Mouse (Mus musculus): ENCODE results near the gene Il6. TPM values are rescaled to one million over a fixed set of nuclear protein-coding genes. Genes with fewer than 3 reads are reported as not detected.
"Not testable (repeated sequence)": the region's sequence is repeated elsewhere in the genome, so short reads cannot be mapped to it uniquely, and the experiment has no call there.

The Il6 gene
- total RNA-seq, 2 experiments from 2014 or later: not detected

DNA sequence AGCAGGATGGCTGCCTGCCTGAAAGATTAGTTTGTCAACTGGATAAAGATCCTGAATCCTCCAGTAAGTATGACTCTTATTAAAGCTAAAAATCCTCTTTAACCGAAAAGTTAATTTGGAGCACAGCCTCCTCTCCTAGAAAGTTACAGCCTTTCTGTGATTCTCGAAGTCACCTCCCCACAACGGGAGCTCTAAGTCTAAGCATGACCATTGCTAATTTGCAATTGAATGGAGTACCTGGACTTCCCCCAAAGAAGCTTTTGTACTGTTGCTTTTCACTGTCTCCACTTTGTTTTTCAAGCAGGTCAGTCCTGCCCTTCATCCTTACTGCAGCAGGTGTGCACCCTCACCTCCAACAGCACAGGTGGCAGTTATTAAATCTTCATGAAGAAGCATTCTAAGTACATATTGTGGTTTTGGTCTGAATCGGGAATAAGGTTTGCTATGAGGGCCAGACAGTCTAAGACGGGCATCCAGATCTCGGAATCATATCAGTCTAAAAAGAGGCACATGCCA is 45.4 kb downstream of the Il6 start:
- no peak for TF ChIP-seq CTCF (conservative IDR thresholded peaks at IDR 0.05)
- no peak overlapping the region for H3K4me3 ChIP-seq
- H3K27ac ChIP-seq: no peak overlapping the region
- DNase-seq (ENCODE audit: low spot score in 2 of 2): no peak

DNA sequence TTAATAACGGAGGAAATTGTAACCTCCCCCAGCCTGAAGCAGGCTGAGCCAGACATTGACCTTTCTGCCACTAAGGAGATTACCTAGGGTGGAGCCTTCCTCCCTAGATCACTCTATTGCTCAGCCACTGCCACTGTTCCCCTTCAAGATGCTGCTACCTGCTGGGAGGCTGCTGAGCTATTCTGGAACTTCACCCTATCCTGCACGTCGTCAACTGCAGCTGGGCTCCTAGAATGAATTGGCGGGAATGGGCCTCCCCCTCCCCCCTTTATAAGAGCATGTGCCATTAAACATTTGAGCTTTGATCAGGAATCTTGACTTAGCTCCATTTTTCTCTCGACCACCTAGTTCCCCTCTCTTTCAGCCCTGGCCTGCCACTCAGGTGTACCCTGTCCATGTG is 46.7 kb downstream of the Il6 start:
- not testable (repeated sequence) for H3K27ac ChIP-seq; H3K4me3 ChIP-seq; DNase-seq (ENCODE audit: low spot score in 2 of 2)

DNA sequence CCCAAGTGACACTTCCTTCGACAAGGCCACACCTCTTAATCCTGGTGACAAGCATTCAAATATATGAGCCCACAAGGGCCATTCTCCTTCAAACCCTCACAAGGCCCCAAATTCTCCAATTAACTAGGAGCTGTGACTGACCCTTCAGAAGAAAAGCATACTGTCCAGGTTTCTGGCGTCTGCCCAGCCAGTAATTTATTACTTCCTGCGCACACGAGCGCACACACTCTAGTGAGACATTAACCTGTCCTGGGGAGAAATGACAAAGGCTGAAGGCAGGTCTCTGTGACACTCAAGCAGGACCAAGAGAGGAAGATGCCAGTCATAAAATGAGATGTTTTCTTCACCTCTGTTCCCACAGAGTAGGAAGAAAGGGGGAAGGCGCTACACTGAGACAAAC is 54.8 kb downstream of the Il6 start:
- no peak for DNase-seq (ENCODE audit: low spot score in 2 of 2)
- Histone ChIP-seq H3K27ac (no peak overlapping the region), H3K4me3 (no peak overlapping the region)
- TF ChIP-seq CTCF (conservative IDR thresholded peaks at IDR 0.05): no peak

Other genes with a start within 250 kb of the Il6 start
- 1 to 10 TPM; 5.8 to 7.2 TPM for gene Tyms, start 60.5 kb downstream of the Il6 start, total RNA-seq (2021)
- 10 to 100 TPM; 12.7 to 12.9 TPM for gene Garem2, start 92.0 kb downstream of the Il6 start, total RNA-seq (2021)
- 1 to 10 TPM; 2.0 to 2.6 TPM for gene 3110082J24Rik, start 93.0 kb downstream of the Il6 start, total RNA-seq (2021)
- 10 to 100 TPM; 77.8 to 80.9 TPM for gene Hadha, start 142.0 kb downstream of the Il6 start, total RNA-seq (2021)
- gene Hadhb, start 142.1 kb downstream of the Il6 start, total RNA-seq (2021): 10 to 100 TPM; 88.4 to 93.2 TPM
- not detected for gene Adgrf3, start 192.6 kb downstream of the Il6 start, total RNA-seq (2021)
- 10 to 100 TPM; 34.9 to 35.3 TPM for gene Selenoi, start 219.5 kb downstream of the Il6 start, total RNA-seq (2021)

Data from layer of hippocampus, adult 2 months (tissue).